Mouse (Mus musculus) stomach, embryonic 16.5 days (tissue): ENCODE measurements around the gene Abcg8. TPM values are rescaled to one million over a fixed set of nuclear protein-coding genes. Genes with fewer than 3 reads are reported as not detected.

Experiments
- ATAC-seq: fragments of 200-750 bp; cut with Nextera tagmentation; 2 replicates; pipeline ENCODE4 v1.8.0; 2017; ENCODE audit warnings: moderate number of reproducible peaks, moderate TSS enrichment; ENCODE audit not compliant: insufficient read depth, low FRiP score
- H3K27ac ChIP-seq: fragments of 300-500 bp; sonication (generic); 2 replicates; pipeline ENCODE4 v1.5.1; 2014; ENCODE audit warnings: low read length
- H3K27me3 ChIP-seq: fragments of 300-500 bp; sonication (generic); 2 replicates; pipeline ENCODE4 v1.6.1; 2014; ENCODE audit warnings: low read length, control low read depth, mixed read lengths; ENCODE audit not compliant: control insufficient read depth, insufficient read depth
- H3K36me3 ChIP-seq: fragments of 300-500 bp; sonication (generic); 2 replicates; pipeline ENCODE4 v1.6.1; 2014; ENCODE audit warnings: low read length; ENCODE audit not compliant: control insufficient read depth, insufficient read depth
- H3K4me1 ChIP-seq: fragments of 300-500 bp; sonication (generic); 2 replicates; pipeline ENCODE4 v1.6.1; 2014; ENCODE audit warnings: low read length, control low read depth, mixed read lengths; ENCODE audit not compliant: control insufficient read depth, insufficient read depth
- H3K4me2 ChIP-seq: fragments of 300-500 bp; sonication (generic); 2 replicates; pipeline ENCODE4 v1.6.1; 2014; ENCODE audit warnings: low read depth, low read length, mixed read lengths
- H3K4me3 ChIP-seq: fragments of 300-500 bp; sonication (generic); replicated peaks from 2 replicates; pipeline ENCODE4 v1.5.1; 2014; ENCODE audit warnings: mild to moderate bottlenecking, low read length
- H3K9ac ChIP-seq: fragments of 300-500 bp; sonication (generic); 2 replicates; pipeline ENCODE4 v1.6.1; 2014; ENCODE audit warnings: low read length
- H3K9me3 ChIP-seq: fragments of 300-500 bp; sonication (generic); replicated peaks from 2 replicates; pipeline ENCODE4 v1.6.1; 2016; ENCODE audit warnings: low read length, control low read depth; ENCODE audit not compliant: control insufficient read depth
- WGBS: fragments of 180-500 bp; shearing (Covaris S2); extraction: QIAGEN DNeasy Blood & Tissue Kit; methylation state at CpG from one replicate; pipeline ENCODE4 v1.1.7; 2014; 5-methylcytosine and 5-hydroxymethylcytosine counted together
- polyA plus RNA-seq: library from polyadenylated mRNA; unstranded; fragments of >200 nt; fragmentation: Nextera tagmentation; extraction: Ambion mirVana; gene quantifications from 2 replicates; pipeline ENCODE4 v1.2.1, GENCODE M21; 2015

Abcg8 gene
- polyA plus RNA-seq, 1 experiment from 2014 or later: 0.10 TPM

DNA sequence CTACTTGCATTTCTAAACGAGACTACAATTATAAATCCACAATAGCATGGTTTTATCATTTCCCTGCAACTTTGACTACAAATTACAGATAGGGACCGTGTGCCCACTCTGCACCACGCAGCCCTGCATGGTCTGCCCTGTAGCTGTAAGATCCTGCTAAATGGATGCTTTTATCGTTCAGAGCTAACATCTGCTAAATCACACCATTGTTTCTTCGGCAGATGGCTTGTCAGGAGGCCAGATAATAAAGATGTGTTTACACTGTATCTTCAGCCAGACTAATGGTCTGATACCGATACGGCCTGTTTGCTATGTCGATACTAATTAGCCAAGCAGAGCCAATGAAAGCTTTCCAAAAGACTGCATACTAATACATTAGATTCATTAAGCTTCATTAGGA, 73.2 kb downstream of the Abcg8 start:
- no peak overlapping the region for H3K27ac ChIP-seq
- no peak overlapping the region for H3K9ac ChIP-seq
- H3K9me3 ChIP-seq: no peaks in the 10 kb centered on the region
- no peak overlapping the region for H3K4me2 ChIP-seq
- no peaks in the 10 kb centered on the region; the same call in 1 of the 2 replicates for H3K36me3 ChIP-seq
- WGBS: 49% methylated on average over 8 of the region's 8 CpGs
- no peaks in the 10 kb centered on the region for H3K27me3 ChIP-seq
- no peak for ATAC-seq
- H3K4me1 ChIP-seq: no peaks in the 10 kb centered on the region
- H3K4me3 ChIP-seq: no peak overlapping the region

Other genes starting within 250 kb of the Abcg8 start
- gene Thada, start 210.1 kb upstream of the Abcg8 start, polyA plus RNA-seq: 7.0 and 7.4 TPM in 2 replicates
- gene Plekhh2, start 164.4 kb upstream of the Abcg8 start, polyA plus RNA-seq: 9.9 and 10.0 TPM in 2 replicates
- gene Dync2li1, start 49.8 kb upstream of the Abcg8 start, polyA plus RNA-seq: 27.8 and 32.9 TPM in 2 replicates
- gene Abcg5, start 6.7 kb downstream of the Abcg8 start, polyA plus RNA-seq: 1.3 and 1.4 TPM in 2 replicates
- 43.3 and 46.1 TPM in 2 replicates for gene Lrpprc, start 114.5 kb downstream of the Abcg8 start, polyA plus RNA-seq